Mouse (Mus musculus) spleen, adult 2 months (tissue): ENCODE measurements around the gene Tubb5. TPM values are rescaled to one million over a fixed set of nuclear protein-coding genes. Genes with fewer than 3 reads are reported as not detected.

ENCODE experiments used
- DNase-seq, 2 experiments: peaks; one replicate each; pipeline versions ENCODE4 v3.0.0 to v3.0.0-alpha.2; 2012 to 2021; ENCODE audit warnings: low spot score in 2 of 2, low read depth in 1 of 2
- H3K27ac ChIP-seq: fragments of 200-500 bp; 2 replicates; pipeline ENCODE4 v1.5.1; 2012; ENCODE audit warnings: low read length, inconsistent platforms; ENCODE audit not compliant: insufficient read depth
- H3K27me3 ChIP-seq: fragments of 200-500 bp; 2 replicates; pipeline ENCODE4 v1.6.1; 2012; ENCODE audit warnings: mild to moderate bottlenecking, moderate library complexity, low read length, inconsistent platforms; ENCODE audit not compliant: control insufficient read depth, insufficient read depth
- H3K36me3 ChIP-seq: fragments of 200-500 bp; 2 replicates; pipeline ENCODE4 v1.6.1; 2012; ENCODE audit warnings: mild to moderate bottlenecking, low read length, inconsistent platforms; ENCODE audit not compliant: control insufficient read depth, insufficient read depth
- H3K4me1 ChIP-seq: fragments of 200-500 bp; 2 replicates; pipeline ENCODE4 v1.6.1; 2011; ENCODE audit warnings: inconsistent platforms; ENCODE audit not compliant: control insufficient read depth, insufficient read depth, insufficient read length
- H3K4me3 ChIP-seq: fragments of 200-500 bp; 2 replicates; pipeline ENCODE4 v1.5.1; 2011; ENCODE audit warnings: mild to moderate bottlenecking, inconsistent platforms; ENCODE audit not compliant: insufficient read depth, insufficient read length; ENCODE audit errors: extremely low read depth
- CTCF ChIP-seq: fragments of 200-500 bp; IDR thresholded peaks from 2 replicates; pipeline ENCODE4 v1.5.1; 2011; ENCODE audit warnings: mild to moderate bottlenecking, inconsistent platforms; ENCODE audit not compliant: insufficient read depth, insufficient read length, insufficient replicate concordance; ENCODE audit errors: extremely low read depth
- POLR2A ChIP-seq: fragments of 200-500 bp; IDR thresholded peaks from 2 replicates; pipeline ENCODE4 v1.6.1; 2011; ENCODE audit warnings: low read depth, low read length, inconsistent platforms
- WGBS: fragments of 180-500 bp; shearing (Covaris S2); methylation state at CpG from one replicate; pipeline ENCODE4 v1.1.7; 2018; 5-methylcytosine and 5-hydroxymethylcytosine counted together
- polyA plus RNA-seq: library from polyadenylated mRNA; depleted of rRNA; stranded (reverse); fragments of >200 nt; gene quantifications from 2 replicates; pipeline ENCODE4 v1.2.3, GENCODE M21; 2012

Tubb5 gene
- polyA plus RNA-seq, 1 experiment = 305 TPM

DNA sequence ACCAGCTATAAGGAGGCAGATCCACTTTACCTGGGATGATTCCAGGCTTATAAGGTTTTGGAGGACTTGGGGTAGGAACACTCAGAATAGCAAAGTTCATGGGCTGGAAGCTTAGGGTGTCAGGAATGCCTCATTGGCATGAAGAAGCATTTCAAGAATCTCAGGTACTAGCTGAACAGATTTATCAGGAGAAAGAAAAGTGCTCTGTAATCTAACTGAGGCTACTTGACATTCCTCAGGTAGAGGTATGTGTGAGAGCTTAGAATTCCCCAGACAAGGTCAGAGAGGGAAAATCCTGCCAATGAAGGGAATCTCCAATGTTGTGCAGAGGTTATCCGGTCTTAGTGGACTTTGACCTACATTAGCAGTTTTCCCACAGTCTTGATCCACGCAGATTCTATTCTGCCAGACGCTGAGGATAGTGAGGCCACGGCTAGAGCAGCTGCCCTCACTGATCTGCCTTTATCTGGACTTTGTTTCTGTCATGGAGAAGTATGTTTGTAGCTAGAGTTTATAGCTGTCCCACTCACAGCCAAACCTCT lies 34.2 kb downstream of the Tubb5 start:
- TF ChIP-seq POLR2A = no peak
- TF ChIP-seq CTCF = no peak
- no peak overlapping the region for H3K27ac ChIP-seq
- no peak overlapping the region for H3K4me3 ChIP-seq
- no peak for DNase-seq
- H3K36me3 ChIP-seq = no peaks in the 10 kb centered on the region
- WGBS = 88% methylated on average over 4 of the region's 4 CpGs
- H3K4me1 ChIP-seq = no peaks in the 10 kb centered on the region
- no peaks in the 10 kb centered on the region for H3K27me3 ChIP-seq

DNA sequence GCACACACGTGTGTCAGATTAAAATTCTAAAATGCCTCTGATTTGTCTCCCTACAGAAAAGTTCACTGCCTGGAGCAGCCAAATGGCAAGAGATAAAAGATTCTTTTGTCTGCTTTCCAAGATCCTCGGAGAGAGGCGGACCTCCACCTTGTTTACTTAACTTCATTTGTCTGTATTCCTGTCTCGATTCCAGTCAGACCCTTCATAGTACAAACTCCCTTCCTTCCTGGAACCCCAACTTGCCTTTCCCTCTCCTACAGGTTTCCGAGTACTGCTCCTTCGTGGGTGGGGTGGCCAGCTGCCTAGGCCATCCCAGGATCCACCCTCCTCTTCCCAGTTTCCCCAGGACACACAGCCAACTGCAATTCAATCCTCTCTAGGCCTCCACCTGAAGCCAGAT lies 35.1 kb downstream of the Tubb5 start:
- Histone ChIP-seq H3K4me1 (no peaks in the 10 kb centered on the region), H3K27ac (no peak overlapping the region), H3K27me3 (no peaks in the 10 kb centered on the region), H3K36me3 (no peaks in the 10 kb centered on the region), H3K4me3 (no peak overlapping the region)
- TF ChIP-seq POLR2A (no peak), CTCF (no peak)
- no peak for DNase-seq
- whole genome bisulfite sequencing = 82% methylated on average over 6 of the region's 6 CpGs

DNA sequence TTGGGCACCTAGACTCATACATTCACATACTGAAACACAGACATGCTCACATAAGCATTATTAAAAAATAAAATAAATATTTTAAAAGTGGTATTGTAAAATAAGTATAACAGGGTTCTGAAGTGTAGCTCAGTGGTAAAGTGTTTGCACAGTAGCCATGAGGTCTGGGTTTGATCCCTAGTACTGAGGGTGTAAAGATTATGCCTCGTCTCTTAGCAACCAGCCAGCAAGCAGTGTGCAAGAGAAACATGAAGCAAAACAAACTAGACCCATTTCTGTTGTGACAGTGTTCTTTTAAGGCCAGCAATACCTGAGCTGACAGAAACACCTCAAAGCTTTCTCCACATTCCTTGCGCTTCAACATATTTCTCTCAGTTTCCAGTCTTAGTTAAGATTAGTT lies 37.2 kb downstream of the Tubb5 start:
- 93% methylated on average over 2 of the region's 2 CpGs for WGBS
- TF ChIP-seq POLR2A (no peak), CTCF (no peak)
- DNase-seq = no peak

DNA sequence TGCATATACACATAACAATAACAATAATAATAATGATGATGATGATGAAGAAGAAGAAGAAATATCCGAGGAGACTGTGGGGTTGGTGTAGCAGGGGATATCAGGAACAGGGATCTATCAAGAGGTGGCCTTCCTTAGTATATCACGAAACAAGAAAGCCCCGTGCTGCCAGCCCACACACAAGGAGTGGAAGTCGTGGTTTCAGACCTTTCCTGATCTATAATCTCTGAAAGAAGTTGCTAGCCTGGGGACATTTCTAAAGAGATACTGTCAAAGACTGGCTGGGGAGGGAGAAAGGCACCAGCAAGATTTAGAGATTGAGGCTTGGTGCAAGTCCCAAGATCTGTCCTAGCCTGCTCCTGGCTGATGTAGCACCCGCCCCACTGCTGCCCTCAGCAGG lies 41.3 kb downstream of the Tubb5 start:
- Histone ChIP-seq H3K4me3 (no peak overlapping the region), H3K4me1 (no peaks in the 10 kb centered on the region), H3K27me3 (no peaks in the 10 kb centered on the region), H3K27ac (no peak overlapping the region), H3K36me3 (no peaks in the 10 kb centered on the region)
- WGBS = 41% methylated on average over 5 of the region's 5 CpGs
- no peak for TF ChIP-seq POLR2A
- no peak for DNase-seq

More for the DNA sequence above, 37.2 kb downstream of the Tubb5 start:
- Histone ChIP-seq H3K36me3 (no peaks in the 10 kb centered on the region), H3K27me3 (no peaks in the 10 kb centered on the region), H3K4me3 (no peak overlapping the region), H3K4me1 (no peaks in the 10 kb centered on the region), H3K27ac (no peak overlapping the region)

DNA sequence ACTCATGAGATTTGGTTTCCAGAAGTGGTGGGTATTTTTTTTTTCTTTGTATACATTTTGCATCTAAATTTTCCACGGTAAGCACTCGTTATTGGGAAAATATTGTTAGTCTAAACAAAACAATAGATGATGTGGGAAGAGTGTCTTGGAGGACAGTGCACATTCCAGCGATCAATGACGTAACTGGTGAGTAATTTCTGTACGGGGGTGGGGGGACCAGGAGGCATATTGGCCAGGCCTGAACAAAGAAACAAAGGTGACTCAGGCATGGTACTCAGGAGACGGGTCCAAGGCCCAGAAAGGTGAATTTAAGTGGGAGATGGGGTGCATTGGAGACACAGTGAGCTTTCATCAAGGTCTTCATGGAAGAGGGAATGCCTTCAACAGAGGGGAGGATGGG lies 42.5 kb downstream of the Tubb5 start:
- DNase-seq = no peak
- H3K36me3 ChIP-seq = no peaks in the 10 kb centered on the region
- WGBS = 86% methylated on average over 6 of the region's 6 CpGs

DNA sequence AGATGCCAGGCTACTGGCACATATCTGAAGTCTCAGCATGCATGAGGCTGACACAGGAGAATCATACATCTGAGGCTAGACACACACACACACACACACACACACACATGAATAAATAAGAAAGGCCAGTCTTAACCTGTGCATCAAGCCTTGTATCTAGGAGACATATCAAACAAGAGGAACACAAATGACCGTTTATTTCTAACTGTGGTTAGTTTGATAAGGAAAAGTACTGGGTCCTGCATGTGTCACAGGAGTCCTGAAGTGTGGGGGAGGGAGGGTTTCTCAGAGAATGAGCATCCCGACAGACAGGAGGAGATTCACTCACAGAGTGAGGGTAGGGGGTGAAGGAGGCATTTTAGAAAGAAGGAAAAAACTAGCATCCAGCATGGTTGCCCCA lies 43.0 kb downstream of the Tubb5 start:
- Histone ChIP-seq H3K4me1 (no peaks in the 10 kb centered on the region), H3K27me3 (no peaks in the 10 kb centered on the region), H3K36me3 (no peaks in the 10 kb centered on the region), H3K27ac (no peak overlapping the region), H3K4me3 (no peak overlapping the region)
- 35% methylated on average over 2 of the region's 2 CpGs for WGBS
- TF ChIP-seq POLR2A (no peak), CTCF (no peak)
- DNase-seq = no peak

More for the DNA sequence above, 42.5 kb downstream of the Tubb5 start:
- no peak for TF ChIP-seq POLR2A
- no peak for TF ChIP-seq CTCF
- Histone ChIP-seq H3K27me3 (no peaks in the 10 kb centered on the region), H3K4me1 (no peaks in the 10 kb centered on the region), H3K4me3 (no peak overlapping the region), H3K27ac (no peak overlapping the region)

DNA sequence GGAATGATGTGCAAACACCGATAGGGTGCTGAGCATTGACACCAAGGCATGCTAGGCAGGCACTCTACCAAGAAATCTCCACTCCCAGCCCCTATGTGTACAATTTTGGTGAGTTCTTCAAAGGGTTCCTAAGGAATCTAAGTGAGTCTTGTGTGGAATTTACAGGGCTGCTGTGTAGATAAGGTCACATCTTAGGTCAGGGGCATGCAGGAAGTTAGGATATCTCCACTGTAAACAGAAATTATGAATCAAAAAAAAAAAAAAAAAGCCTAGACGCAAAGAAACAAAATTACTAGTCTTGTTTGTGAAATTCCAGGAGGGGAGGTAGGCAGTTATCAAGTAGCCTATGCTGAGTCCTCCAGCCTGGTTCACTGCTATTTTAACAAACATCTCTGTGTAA lies 45.3 kb downstream of the Tubb5 start:
- no peaks in the 10 kb centered on the region for H3K36me3 ChIP-seq
- no peak for TF ChIP-seq CTCF
- no peak for TF ChIP-seq POLR2A
- 85% methylated on average over 2 of the region's 2 CpGs for WGBS
- H3K27me3 ChIP-seq = no peaks in the 10 kb centered on the region
- no peak overlapping the region for H3K4me3 ChIP-seq
- no peaks in the 10 kb centered on the region for H3K4me1 ChIP-seq
- DNase-seq = no peak
- H3K27ac ChIP-seq = no peak overlapping the region
